Mouse (Mus musculus) gastrocnemius, adult 2 months (tissue): ENCODE measurements at regions not wholly inside any gene's neighbourhood (a gene's known extent, or its start where the extent isn't known, plus 50 kb on each side); places are given as distances from the start of the nearest gene placed in this dataset.
A peak's percentile ranks its signal among the peaks of the same experiment; 100 is the strongest.

ENCODE experiments used
- DNase-seq: peaks from one replicate; pipeline ENCODE4 v3.0.0; 2022
- H3K27ac ChIP-seq: fragments of 200-600 bp; 2 replicates; pipeline ENCODE4 v1.8.1; 2022; ENCODE audit warnings: mild to moderate bottlenecking
- H3K4me3 ChIP-seq: fragments of 200-600 bp; 2 replicates; pipeline ENCODE4 v1.8.1; 2022; ENCODE audit warnings: mild to moderate bottlenecking, moderate library complexity
- CTCF ChIP-seq: fragments of 200-600 bp; IDR thresholded peaks from 2 replicates; pipeline ENCODE4 v1.8.1; 2022; ENCODE audit warnings: antibody characterized with exemption, mild to moderate bottlenecking, moderate library complexity
- intact Hi-C: fragments of 180-260 bp; cut with DNase I; formaldehyde crosslinking; loops from one replicate; pipeline ENCODE4 v1.15.1; 2025

- Histone ChIP-seq H3K4me3 (no peak overlapping the region), H3K27ac (no peak overlapping the region)
- no peak for DNase-seq
- intact Hi-C loops = no loop called here
- TF ChIP-seq CTCF = no peak
Measured at GRCm38 (mm10) chr15:50361334-50361733, 3523.4 kb upstream of the Gm7489 start.

- DNase-seq = no peak
- intact Hi-C loops = no loop called here
- Histone ChIP-seq H3K27ac (no peak overlapping the region), H3K4me3 (peak overlapping the region; percentile 41)
- TF ChIP-seq CTCF = no peak
Measured at GRCm38 (mm10) chr15:50361751-50362507, 3522.8 kb upstream of the Gm7489 start.

- no peak for TF ChIP-seq CTCF
- intact Hi-C loops = no loop called here
- H3K4me3 ChIP-seq = no peak overlapping the region
- no peak for DNase-seq
- H3K27ac ChIP-seq = no peak overlapping the region
Measured at GRCm38 (mm10) chr15:50400006-50400781, 3484.5 kb upstream of the Gm7489 start.

- intact Hi-C loops = no loop called here
- no peak overlapping the region for H3K27ac ChIP-seq
Measured at GRCm38 (mm10) chr15:50401386-50401785, 3483.3 kb upstream of the Gm7489 start.

GRCm38 (mm10) chr15:50402551-50402950 lies 3482.2 kb upstream of the Gm7489 start:
- DNase-seq = no peak
- TF ChIP-seq CTCF = no peak
- Histone ChIP-seq H3K4me3 (no peak overlapping the region), H3K27ac (no peak overlapping the region)
- intact Hi-C loops = no loop called here

More at GRCm38 (mm10) chr15:50401386-50401785, 3483.3 kb upstream of the Gm7489 start:
- no peak overlapping the region for H3K4me3 ChIP-seq
- no peak for DNase-seq
- no peak for TF ChIP-seq CTCF

DNA sequence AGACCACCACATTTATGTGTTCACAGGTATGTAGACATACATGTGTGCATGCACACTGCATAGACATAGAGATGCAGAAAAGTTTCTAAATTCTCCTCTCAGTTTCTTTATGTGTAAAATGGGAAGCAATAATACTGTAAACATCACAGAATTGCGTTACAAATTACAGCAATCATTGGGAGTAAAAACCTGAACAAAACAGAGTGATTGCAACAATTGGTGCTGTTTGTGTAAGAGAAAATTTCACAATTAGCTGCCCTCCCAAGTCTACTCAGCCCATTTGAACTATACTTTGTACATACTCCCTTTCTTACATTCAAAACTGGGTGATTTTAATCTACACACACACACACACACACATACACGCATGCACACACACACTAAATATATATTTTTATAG lies 3480.8 kb upstream of the Gm7489 start:
- TF ChIP-seq CTCF = no peak
- no peak for DNase-seq
- no peak overlapping the region for H3K4me3 ChIP-seq
- intact Hi-C loops = no loop called here
- no peak overlapping the region for H3K27ac ChIP-seq

- TF ChIP-seq CTCF = no peak
- Histone ChIP-seq H3K27ac (no peak overlapping the region), H3K4me3 (no peak overlapping the region)
- DNase-seq = no peak
- intact Hi-C loops = no loop called here
Measured at GRCm38 (mm10) chr15:50408985-50409384, 3475.7 kb upstream of the Gm7489 start.

DNA sequence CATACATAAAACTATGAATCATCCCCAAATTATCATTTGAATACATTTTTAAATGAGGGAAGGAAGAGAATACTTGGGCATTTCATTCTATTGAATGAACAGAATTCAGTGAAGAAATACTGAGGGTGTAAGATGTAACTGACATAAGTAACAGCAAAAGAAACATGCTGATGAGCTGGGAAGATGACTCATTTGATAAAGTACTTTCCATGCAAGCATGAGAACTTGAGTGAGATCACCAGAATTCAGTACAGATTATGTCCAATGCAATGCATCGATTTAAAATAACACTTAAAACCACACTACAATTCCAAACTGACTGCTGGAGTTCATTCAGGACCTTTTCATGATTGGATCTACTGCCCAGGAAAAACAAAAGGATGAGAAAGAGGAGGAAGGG lies 3467.1 kb upstream of the Gm7489 start:
- H3K4me3 ChIP-seq = no peak overlapping the region
- no peak for TF ChIP-seq CTCF
- DNase-seq = no peak
- intact Hi-C loops = no loop called here
- no peak overlapping the region for H3K27ac ChIP-seq

- Histone ChIP-seq H3K27ac (no peak overlapping the region), H3K4me3 (no peak overlapping the region)
- DNase-seq = no peak
- no peak for TF ChIP-seq CTCF
- intact Hi-C loops = no loop called here
Measured at GRCm38 (mm10) chr15:50423082-50423665, 3461.5 kb upstream of the Gm7489 start.

DNA sequence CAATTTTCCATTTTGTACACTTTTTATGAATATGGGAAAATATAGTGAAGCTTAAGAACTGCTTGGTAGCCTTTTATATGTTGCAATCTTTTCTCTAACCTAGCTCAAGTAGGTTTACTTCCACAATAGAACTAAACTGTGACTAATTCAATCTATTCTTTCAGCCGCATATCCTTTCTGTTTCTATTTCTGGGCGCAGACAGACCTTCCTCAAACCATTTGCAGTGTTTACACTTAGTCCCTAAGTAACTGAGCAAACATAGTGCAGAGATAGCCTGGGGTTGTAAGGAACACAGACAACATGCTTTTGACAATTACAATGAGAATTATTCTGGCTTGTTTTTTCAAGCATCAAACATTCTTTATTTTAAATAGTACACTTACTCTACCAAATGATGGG lies 3435.1 kb upstream of the Gm7489 start:
- intact Hi-C loops = no loop called here
- TF ChIP-seq CTCF = no peak
- DNase-seq = no peak
- H3K4me3 ChIP-seq = no peak overlapping the region
- no peak overlapping the region for H3K27ac ChIP-seq

- intact Hi-C loops = no loop called here
- no peak for DNase-seq
- Histone ChIP-seq H3K27ac (no peak overlapping the region), H3K4me3 (no peak overlapping the region)
- no peak for TF ChIP-seq CTCF
Measured at GRCm38 (mm10) chr15:50472626-50473025, 3412.1 kb upstream of the Gm7489 start.

DNA sequence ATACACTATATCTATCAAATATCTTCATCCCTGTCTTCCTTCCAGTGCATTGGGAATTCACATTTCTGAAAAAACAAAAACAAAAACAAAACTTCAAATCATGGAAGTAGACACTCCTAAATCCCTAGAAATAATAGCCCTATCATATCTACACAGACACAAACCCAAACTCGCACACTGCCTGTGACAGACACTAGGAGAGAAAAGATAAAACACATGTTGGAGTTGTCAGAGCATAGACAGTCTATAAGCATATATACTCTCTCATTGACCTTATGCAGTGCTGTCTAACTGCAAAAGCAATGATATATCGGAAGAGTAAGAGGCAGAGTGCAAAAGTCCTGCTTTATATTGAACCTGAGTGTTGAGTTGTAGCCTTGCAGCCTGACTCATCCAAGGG lies 3386.0 kb upstream of the Gm7489 start:
- TF ChIP-seq CTCF = no peak
- no peak overlapping the region for H3K4me3 ChIP-seq
- intact Hi-C loops = no loop called here
- no peak overlapping the region for H3K27ac ChIP-seq
- DNase-seq = no peak

DNA sequence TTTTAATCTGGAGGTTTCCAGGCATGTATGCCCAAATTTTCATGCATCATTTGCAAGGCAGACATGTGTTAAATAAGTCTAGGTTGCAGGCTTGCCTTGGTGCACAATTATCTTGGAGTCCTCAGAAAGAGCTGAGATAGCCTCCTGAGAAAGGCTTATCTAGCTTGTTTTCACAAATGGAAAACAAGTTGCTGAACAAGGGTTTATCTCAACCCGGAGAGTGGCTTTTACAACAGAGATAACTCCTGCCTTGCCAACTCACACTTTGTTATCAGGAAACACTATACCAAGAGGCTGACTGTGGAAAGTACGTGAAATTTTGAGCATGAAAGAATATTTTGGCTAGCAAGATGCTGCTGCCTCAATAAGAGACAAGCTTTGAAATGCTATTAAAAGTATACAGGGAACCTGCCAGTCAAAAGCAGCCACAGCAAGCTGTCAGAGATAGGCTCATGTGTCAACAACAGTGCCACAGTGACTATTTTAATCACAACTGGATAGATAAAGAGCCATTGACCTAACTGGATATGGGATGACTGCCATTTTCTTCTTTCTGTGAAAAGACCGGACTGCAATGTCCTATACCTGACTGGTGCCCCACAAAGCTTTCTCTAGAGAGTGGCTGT lies 3376.6 kb upstream of the Gm7489 start:
- TF ChIP-seq CTCF = no peak
- H3K27ac ChIP-seq = no peak overlapping the region
- intact Hi-C loops = no loop called here
- no peak for DNase-seq
- H3K4me3 ChIP-seq = no peak overlapping the region
